Mouse (Mus musculus): ENCODE measurements at regions not wholly inside any gene's neighbourhood (a gene's known extent, or its start where the extent isn't known, plus 50 kb on each side); places are given as distances from the start of the nearest gene placed in this dataset.
"Not testable (repeated sequence)": the region's sequence is repeated elsewhere in the genome, so short reads cannot be mapped to it uniquely, and the experiment has no call there.

GRCm38 (mm10) chr12:15124179-15124578, 692.5 kb downstream of the Trib2 start:
- in situ Hi-C loops (cut with MboI, MseI) = no loop called here

- in situ Hi-C loops (cut with MboI, MseI) = no loop called here
Observed at GRCm38 (mm10) chr12:15122586-15123212, 694.0 kb downstream of the Trib2 start.

GRCm38 (mm10) chr12:15115556-15115955, 701.2 kb downstream of the Trib2 start:
- in situ Hi-C loops (cut with MboI, MseI) = no loop called here

DNA sequence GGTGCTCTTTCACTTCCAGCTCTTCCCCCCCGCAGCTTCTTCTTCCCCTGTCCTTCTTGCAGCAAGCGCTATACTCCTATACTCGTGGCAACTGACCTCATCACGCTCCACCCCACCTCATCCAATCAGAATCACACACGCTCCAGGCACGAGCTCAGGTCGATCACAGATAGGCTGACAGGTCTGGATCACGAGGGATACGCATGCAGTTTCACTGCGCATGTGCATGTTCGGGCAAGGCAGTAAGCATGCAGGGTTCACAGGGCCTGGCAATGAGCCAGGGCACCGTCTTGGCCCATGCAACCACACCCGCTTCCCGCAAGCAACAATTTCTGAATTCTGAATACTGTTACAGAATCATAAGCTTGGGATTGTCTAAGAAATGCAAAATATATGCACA, 701.9 kb downstream of the Trib2 start:
- in situ Hi-C loops (cut with MboI, MseI) = no loop called here

GRCm38 (mm10) chr12:15111049-15111448, 705.7 kb downstream of the Trib2 start:
- in situ Hi-C loops (cut with MboI, MseI) = no loop called here

- in situ Hi-C loops (cut with MboI, MseI) = no loop called here
Observed at GRCm38 (mm10) chr12:15104876-15105275, 711.8 kb downstream of the Trib2 start.

- in situ Hi-C loops (cut with MboI, MseI) = no loop called here
Observed at GRCm38 (mm10) chr12:15078615-15079014, 738.1 kb downstream of the Trib2 start.

- in situ Hi-C loops (cut with MboI, MseI) = no loop called here
Observed at GRCm38 (mm10) chr12:15064351-15064750, 752.4 kb downstream of the Trib2 start.

GRCm38 (mm10) chr12:15051387-15051786, 765.3 kb downstream of the Trib2 start:
- in situ Hi-C loops (cut with MboI, MseI) = no loop called here

- in situ Hi-C loops (cut with MboI, MseI) = no loop called here
Observed at GRCm38 (mm10) chr12:15043264-15043663, 773.5 kb downstream of the Trib2 start.

- in situ Hi-C loops (cut with MboI, MseI) = no loop called here
Observed at GRCm38 (mm10) chr12:15011091-15011490, 805.6 kb downstream of the Trib2 start.

DNA sequence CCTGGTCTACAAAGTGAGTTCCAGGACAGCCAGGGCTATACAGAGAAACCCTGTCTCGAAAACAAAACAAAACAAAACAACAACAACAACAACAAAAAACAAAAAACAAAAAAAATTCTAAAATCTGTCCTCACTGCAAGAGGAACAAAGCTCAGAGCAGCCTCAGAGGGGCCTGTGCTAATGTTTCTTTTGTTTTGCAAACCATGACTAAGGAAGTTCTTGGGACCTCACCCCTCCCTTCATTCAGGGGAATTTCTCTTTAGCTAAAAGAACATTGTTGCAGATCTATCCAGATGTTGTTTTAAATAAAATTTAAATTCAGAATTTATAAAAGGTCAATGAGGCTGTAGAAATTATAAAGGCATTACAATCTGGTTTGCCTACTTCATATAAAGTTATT, 814.3 kb downstream of the Trib2 start:
- in situ Hi-C loops (cut with MboI, MseI) = not testable (repeated sequence)
